Mouse (Mus musculus): ENCODE data around the gene Ipcef1. TPM values are rescaled to one million over a fixed set of nuclear protein-coding genes. Genes with fewer than 3 reads are reported as not detected.
"Not testable (repeated sequence)": the region's sequence is repeated elsewhere in the genome, so short reads cannot be mapped to it uniquely, and the experiment has no call there.

Gene Ipcef1
- polyA plus RNA-seq, 1 experiment from 2014 or later: 0.27 TPM

DNA sequence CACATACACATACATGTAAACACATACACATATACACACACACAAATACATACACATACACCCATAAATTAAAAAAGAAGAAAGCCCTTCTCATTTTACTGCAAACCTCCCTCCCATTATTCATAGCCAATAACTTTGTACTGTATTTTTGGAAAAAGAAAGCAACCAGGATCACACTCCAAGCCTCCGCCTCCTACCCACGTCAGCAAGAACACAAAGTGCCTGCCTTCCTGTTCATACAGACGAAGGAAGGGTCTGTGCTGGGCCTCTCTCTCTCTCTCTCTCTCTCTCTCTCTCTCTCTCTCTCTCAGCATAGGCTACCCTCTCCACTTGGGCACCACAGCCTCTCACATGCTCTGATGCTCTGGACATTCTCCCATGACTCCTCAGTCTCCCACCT lies 156.5 kb downstream of the Ipcef1 start:
- peak; percentile 36; the same call in 1 of the 2 replicates for ATAC-seq

DNA sequence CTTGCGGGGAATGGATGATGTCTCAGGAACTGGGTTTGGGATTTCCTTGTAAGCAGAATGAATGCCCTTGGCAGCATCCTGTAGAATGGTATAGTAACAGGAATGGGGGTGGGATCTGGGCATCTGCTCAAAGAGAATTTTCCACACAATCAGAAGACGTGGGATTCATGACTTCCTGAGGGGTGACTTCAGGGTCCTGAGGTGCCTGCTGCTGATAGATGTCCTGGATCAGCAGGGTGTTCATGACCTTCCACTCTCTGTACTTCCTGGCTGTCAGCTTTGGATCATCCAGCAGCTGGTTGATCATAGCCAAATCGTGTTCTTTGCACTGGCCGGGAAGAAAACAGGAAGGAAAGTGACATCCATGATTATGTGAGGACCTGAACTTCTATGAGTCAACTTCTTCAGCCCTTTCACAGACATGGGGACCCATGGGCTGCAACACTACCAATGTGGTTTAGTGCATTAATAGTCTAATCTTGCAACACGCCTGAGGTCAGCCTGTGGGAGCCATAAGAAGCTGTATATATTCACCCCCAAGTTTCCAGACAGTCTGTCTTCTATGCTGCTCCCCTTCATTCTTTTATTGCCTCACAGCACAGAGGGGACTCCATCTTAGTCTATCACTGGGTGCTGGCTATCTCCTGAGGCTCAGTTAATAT lies 161.8 kb downstream of the Ipcef1 start:
- 50% methylated on average over 5 of the region's 5 CpGs for WGBS
- no peak overlapping the region for H3K27ac ChIP-seq (ENCODE audit: low read length)
- no peaks in the 10 kb centered on the region; the same call in 1 of the 2 replicates for H3K27me3 ChIP-seq (replicated peaks; ENCODE audit: insufficient read depth, low read length)
- no peak overlapping the region for H3K4me3 ChIP-seq (ENCODE audit: low read depth, low read length)
- no peaks in the 10 kb centered on the region for H3K9me3 ChIP-seq (ENCODE audit: low read length)
- ATAC-seq: peak; percentile 28; the same call in 1 of the 2 replicates
- TF ChIP-seq CTCF (IDR thresholded peaks at IDR 0.05) (no peak), EP300 (IDR thresholded peaks at IDR 0.05) (no peak)
- peaks cover 3% of the 10 kb centered on the region; the same call in 1 of the 2 replicates for H3K4me1 ChIP-seq (ENCODE audit: insufficient read depth, low read depth, low read length)
- no peaks in the 10 kb centered on the region for H3K36me3 ChIP-seq (ENCODE audit: insufficient read depth, low read length)
- no peak overlapping the region for H3K9ac ChIP-seq (replicated peaks; ENCODE audit: low read depth)
- H3K4me2 ChIP-seq (replicated peaks; ENCODE audit: low read depth, low read length): no peak overlapping the region
- DNase-seq (ENCODE audit: low spot score): peak; percentile 17

More for the DNA sequence above, 156.5 kb downstream of the Ipcef1 start:
- no peaks in the 10 kb centered on the region for H3K4me1 ChIP-seq (ENCODE audit: insufficient read depth, low read depth, low read length)
- TF ChIP-seq EP300 (IDR thresholded peaks at IDR 0.05) (no peak), CTCF (IDR thresholded peaks at IDR 0.05) (no peak)
- no peaks in the 10 kb centered on the region for H3K27me3 ChIP-seq (replicated peaks; ENCODE audit: insufficient read depth, low read length)
- H3K9me3 ChIP-seq (ENCODE audit: low read length): no peaks in the 10 kb centered on the region
- no peak overlapping the region for H3K4me3 ChIP-seq (ENCODE audit: low read depth, low read length)
- no peak overlapping the region for H3K27ac ChIP-seq (ENCODE audit: low read length)
- no peak for DNase-seq (ENCODE audit: low spot score)
- no peak overlapping the region for H3K4me2 ChIP-seq (replicated peaks; ENCODE audit: low read depth, low read length)
- no peak overlapping the region for H3K9ac ChIP-seq (replicated peaks; ENCODE audit: low read depth)
- 45% methylated on average over 3 of the region's 3 CpGs for WGBS
- H3K36me3 ChIP-seq (ENCODE audit: insufficient read depth, low read length): no peaks in the 10 kb centered on the region

GRCm38 (mm10) chr10:6889640-6890245 lies 162.5 kb downstream of the Ipcef1 start:
- WGBS: 26% methylated on average over 5 of the region's 5 CpGs
- peaks cover 3% of the 10 kb centered on the region; the same call in 1 of the 2 replicates for H3K4me1 ChIP-seq (ENCODE audit: insufficient read depth, low read depth, low read length)
- TF ChIP-seq EP300 (IDR thresholded peaks at IDR 0.05) (no peak), CTCF (IDR thresholded peaks at IDR 0.05) (no peak)
- H3K4me2 ChIP-seq (replicated peaks; ENCODE audit: low read depth, low read length): no peak overlapping the region
- no peak for DNase-seq (ENCODE audit: low spot score)
- H3K9me3 ChIP-seq (ENCODE audit: low read length): no peaks in the 10 kb centered on the region
- H3K9ac ChIP-seq (replicated peaks; ENCODE audit: low read depth): no peak overlapping the region
- no peak for ATAC-seq
- no peak overlapping the region for H3K27ac ChIP-seq (ENCODE audit: low read length)
- H3K4me3 ChIP-seq (ENCODE audit: low read depth, low read length): no peak overlapping the region
- no peaks in the 10 kb centered on the region for H3K36me3 ChIP-seq (ENCODE audit: insufficient read depth, low read length)
- H3K27me3 ChIP-seq (replicated peaks; ENCODE audit: insufficient read depth, low read length): no peaks in the 10 kb centered on the region; the same call in 1 of the 2 replicates

DNA sequence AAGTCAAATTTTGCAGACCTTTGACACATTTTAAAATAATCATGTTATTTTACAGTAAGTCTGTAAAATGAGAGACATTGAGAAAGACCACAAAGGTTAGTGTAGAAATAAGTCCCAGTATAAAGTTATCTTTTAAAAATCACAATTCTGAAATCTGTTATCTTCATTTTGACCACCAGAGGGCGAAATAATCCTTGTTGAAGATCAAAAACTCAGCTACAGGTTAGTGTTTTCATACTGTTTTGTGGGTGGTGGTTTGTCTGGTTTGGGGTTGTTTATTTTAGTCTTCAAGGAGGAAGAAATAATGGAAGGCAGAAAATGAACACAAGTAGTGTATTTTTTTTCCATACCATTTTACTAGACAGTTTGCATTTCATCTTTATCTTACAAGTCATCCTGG lies 166.8 kb downstream of the Ipcef1 start:
- DNase-seq (ENCODE audit: low spot score) (peak; percentile 69), ATAC-seq (no peak)
- no peak overlapping the region for H3K4me2 ChIP-seq (replicated peaks; ENCODE audit: low read depth, low read length)
- no peaks in the 10 kb centered on the region; the same call in 1 of the 2 replicates for H3K27me3 ChIP-seq (replicated peaks; ENCODE audit: insufficient read depth, low read length)
- no peak overlapping the region for H3K9ac ChIP-seq (replicated peaks; ENCODE audit: low read depth)
- no peak for TF ChIP-seq EP300 (IDR thresholded peaks at IDR 0.05)
- peak; percentile 70 for TF ChIP-seq CTCF (IDR thresholded peaks at IDR 0.05)
- H3K4me3 ChIP-seq (ENCODE audit: low read depth, low read length): no peak overlapping the region
- H3K4me1 ChIP-seq (ENCODE audit: insufficient read depth, low read depth, low read length): peaks cover 3% of the 10 kb centered on the region; the same call in 1 of the 2 replicates
- whole genome bisulfite sequencing: 0% methylated on average over 1 of the region's 1 CpGs
- H3K36me3 ChIP-seq (ENCODE audit: insufficient read depth, low read length): no peaks in the 10 kb centered on the region
- H3K27ac ChIP-seq (ENCODE audit: low read length): no peak overlapping the region
- H3K9me3 ChIP-seq (ENCODE audit: low read length): no peaks in the 10 kb centered on the region

GRCm38 (mm10) chr10:6882041-6882440 lies 170.2 kb downstream of the Ipcef1 start:
- not testable (repeated sequence) for H3K4me2 ChIP-seq (replicated peaks; ENCODE audit: low read depth, low read length); H3K4me3 ChIP-seq (ENCODE audit: low read depth, low read length); H3K36me3 ChIP-seq (ENCODE audit: insufficient read depth, low read length); ATAC-seq; H3K9ac ChIP-seq (replicated peaks; ENCODE audit: low read depth); H3K27me3 ChIP-seq (replicated peaks; ENCODE audit: insufficient read depth, low read length); H3K27ac ChIP-seq (ENCODE audit: low read length); H3K4me1 ChIP-seq (ENCODE audit: insufficient read depth, low read depth, low read length); H3K9me3 ChIP-seq (ENCODE audit: low read length); DNase-seq (ENCODE audit: low spot score)
- 89% methylated on average over 1 of the region's 1 CpGs for WGBS

DNA sequence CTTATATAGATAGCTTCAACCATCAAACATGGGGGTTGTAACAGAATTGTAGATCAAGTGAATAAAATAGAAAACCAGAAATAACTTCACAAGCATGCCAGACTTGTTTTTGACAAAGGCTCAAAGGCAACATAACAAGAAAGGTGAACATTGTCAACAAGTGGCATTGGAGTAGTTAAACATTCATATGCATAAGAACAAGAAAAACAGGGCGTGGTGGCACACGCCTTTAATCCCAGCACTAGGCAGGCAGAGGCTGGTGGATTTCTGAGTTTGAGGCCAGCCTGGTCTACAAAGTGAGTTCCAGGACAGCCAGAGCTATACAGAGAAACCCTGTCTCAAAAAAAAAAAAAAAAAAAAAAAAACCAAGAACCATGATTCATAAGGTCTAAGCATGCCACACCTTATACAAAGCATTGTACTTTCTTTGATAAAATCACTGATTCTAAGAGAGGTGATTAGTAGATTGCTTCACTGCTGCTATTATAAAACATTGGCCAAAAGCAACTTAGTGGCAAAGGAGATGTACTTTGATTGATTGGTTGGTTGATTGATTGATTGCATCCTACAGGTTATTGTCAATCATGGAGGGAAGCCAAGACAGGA lies 173.9 kb downstream of the Ipcef1 start:
- Histone ChIP-seq H3K9me3 (ENCODE audit: low read length) (no peaks in the 10 kb centered on the region), H3K36me3 (ENCODE audit: insufficient read depth, low read length) (no peaks in the 10 kb centered on the region), H3K27ac (ENCODE audit: low read length) (no peak overlapping the region), H3K4me2 (replicated peaks; ENCODE audit: low read depth, low read length) (no peak overlapping the region), H3K9ac (replicated peaks; ENCODE audit: low read depth) (no peak overlapping the region), H3K4me3 (ENCODE audit: low read depth, low read length) (no peak overlapping the region), H3K4me1 (ENCODE audit: insufficient read depth, low read depth, low read length) (no peaks in the 10 kb centered on the region), H3K27me3 (replicated peaks; ENCODE audit: insufficient read depth, low read length) (no peaks in the 10 kb centered on the region)
- TF ChIP-seq EP300 (IDR thresholded peaks at IDR 0.05) (no peak), CTCF (IDR thresholded peaks at IDR 0.05) (no peak)
- DNase-seq (ENCODE audit: low spot score): no peak
- 86% methylated on average over 2 of the region's 2 CpGs for WGBS
- ATAC-seq: no peak
